Mouse (Mus musculus) limb, embryonic 15.5 days (tissue): ENCODE measurements around the gene Sema4d. TPM values are rescaled to one million over a fixed set of nuclear protein-coding genes. Genes with fewer than 3 reads are reported as not detected.

Experiments used
- ATAC-seq: fragments of 200-750 bp; cut with Nextera tagmentation; 2 replicates; pipeline ENCODE4 v1.8.0; 2017; ENCODE audit warnings: low read depth, moderate TSS enrichment; ENCODE audit not compliant: insufficient number of reproducible peaks, low FRiP score, low TSS enrichment
- H3K27ac ChIP-seq: fragments of 300-500 bp; sonication (generic); 2 replicates; pipeline ENCODE4 v1.5.1; 2015; ENCODE audit warnings: moderate library complexity, mild to moderate bottlenecking, inconsistent platforms
- H3K27me3 ChIP-seq: fragments of 300-500 bp; sonication (generic); 2 replicates; pipeline ENCODE4 v1.6.1; 2015; ENCODE audit warnings: inconsistent platforms
- H3K36me3 ChIP-seq: fragments of 300-500 bp; sonication (generic); 2 replicates; pipeline ENCODE4 v1.6.1; 2015; ENCODE audit warnings: inconsistent platforms
- H3K4me1 ChIP-seq: fragments of 300-500 bp; sonication (generic); 2 replicates; pipeline ENCODE4 v1.6.1; 2015; ENCODE audit warnings: inconsistent platforms
- H3K4me2 ChIP-seq: fragments of 300-500 bp; sonication (generic); 2 replicates; pipeline ENCODE4 v1.6.1; 2015; ENCODE audit warnings: mild to moderate bottlenecking, inconsistent platforms
- H3K4me3 ChIP-seq: fragments of 300-500 bp; sonication (generic); 2 replicates; pipeline ENCODE4 v1.5.1; 2015; ENCODE audit warnings: mild to moderate bottlenecking, inconsistent platforms
- H3K9ac ChIP-seq: fragments of 300-500 bp; sonication (generic); 2 replicates; pipeline ENCODE4 v1.6.1; 2015; ENCODE audit warnings: inconsistent platforms
- H3K9me3 ChIP-seq: fragments of 300-500 bp; sonication (generic); 2 replicates; pipeline ENCODE4 v1.6.1; 2016; ENCODE audit warnings: inconsistent platforms
- WGBS: fragments of 180-500 bp; shearing (Covaris S2); methylation state at CpG from one replicate; pipeline ENCODE4 v1.1.7; 2015; 5-methylcytosine and 5-hydroxymethylcytosine counted together
- polyA plus RNA-seq: library from polyadenylated mRNA; unstranded; fragments of >200 nt; fragmentation: Nextera tagmentation; extraction: Ambion mirVana; gene quantifications from 2 replicates; pipeline ENCODE4 v1.2.1, GENCODE M21; 2015

Sema4d gene
- polyA plus RNA-seq, 1 experiment from 2014 or later: 7.1 TPM

- WGBS: 68% methylated on average over 7 of the region's 7 CpGs
Observed at GRCm38 (mm10) chr13:51727364-51727763, 66.2 kb downstream of the Sema4d start.

GRCm38 (mm10) chr13:51725926-51726574 is 67.5 kb downstream of the Sema4d start:
- peaks cover 16% of the 10 kb centered on the region for H3K4me1 ChIP-seq
- H3K4me2 ChIP-seq: no peak overlapping the region
- no peaks in the 10 kb centered on the region for H3K27me3 ChIP-seq
- WGBS: 34% methylated on average over 8 of the region's 8 CpGs
- no peak overlapping the region for H3K27ac ChIP-seq
- no peak overlapping the region for H3K4me3 ChIP-seq
- 0 out of 2 replicates have a peak, but pooled peaks have one; percentile 25 for ATAC-seq
- H3K9ac ChIP-seq: no peak overlapping the region
- H3K36me3 ChIP-seq: no peaks in the 10 kb centered on the region
- H3K9me3 ChIP-seq: no peaks in the 10 kb centered on the region

More at GRCm38 (mm10) chr13:51727364-51727763, 66.2 kb downstream of the Sema4d start:
- H3K9me3 ChIP-seq: no peaks in the 10 kb centered on the region
- H3K36me3 ChIP-seq: no peaks in the 10 kb centered on the region
- ATAC-seq: no peak
- no peak overlapping the region for H3K27ac ChIP-seq
- no peak overlapping the region for H3K9ac ChIP-seq
- peaks cover 19% of the 10 kb centered on the region for H3K4me1 ChIP-seq
- H3K27me3 ChIP-seq: no peaks in the 10 kb centered on the region
- no peak overlapping the region for H3K4me3 ChIP-seq
- no peak overlapping the region for H3K4me2 ChIP-seq

GRCm38 (mm10) chr13:51725446-51725845 is 68.1 kb downstream of the Sema4d start:
- no peaks in the 10 kb centered on the region for H3K36me3 ChIP-seq
- no peaks in the 10 kb centered on the region for H3K27me3 ChIP-seq
- H3K4me3 ChIP-seq: no peak overlapping the region
- H3K27ac ChIP-seq: no peak overlapping the region
- ATAC-seq: no peak
- H3K4me2 ChIP-seq: no peak overlapping the region
- 69% methylated on average over 7 of the region's 7 CpGs for WGBS
- no peaks in the 10 kb centered on the region for H3K9me3 ChIP-seq
- peaks cover 15% of the 10 kb centered on the region for H3K4me1 ChIP-seq
- no peak overlapping the region for H3K9ac ChIP-seq

GRCm38 (mm10) chr13:51724566-51724965 is 69.0 kb downstream of the Sema4d start:
- Histone ChIP-seq H3K9ac (no peak overlapping the region), H3K4me1 (peaks cover 7% of the 10 kb centered on the region; the same call in 1 of the 2 replicates), H3K4me3 (no peak overlapping the region), H3K27me3 (no peaks in the 10 kb centered on the region), H3K27ac (no peak overlapping the region), H3K36me3 (peaks cover 3% of the 10 kb centered on the region; the same call in 1 of the 2 replicates), H3K4me2 (no peak overlapping the region), H3K9me3 (no peaks in the 10 kb centered on the region)
- 75% methylated on average over 6 of the region's 6 CpGs for WGBS
- no peak for ATAC-seq

DNA sequence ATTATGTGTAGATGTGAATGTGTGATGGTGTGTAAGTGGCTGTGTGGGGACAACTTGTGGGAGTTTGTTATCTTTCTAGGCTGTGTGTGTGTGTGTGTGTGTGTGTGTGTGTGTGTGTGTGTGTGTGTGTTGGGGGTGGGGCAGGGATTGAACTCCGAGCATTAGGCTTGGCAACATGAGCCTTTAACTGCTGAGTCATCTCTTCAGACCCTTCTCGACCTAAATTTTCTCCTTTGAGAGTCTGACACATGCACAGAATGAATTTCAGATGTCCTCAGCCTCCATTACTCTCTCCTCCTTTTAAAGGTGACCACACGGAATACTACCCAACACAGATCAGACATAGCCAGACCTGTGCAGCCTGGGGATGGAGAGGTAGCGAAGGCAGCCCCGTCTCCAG is 70.4 kb downstream of the Sema4d start:
- H3K4me1 ChIP-seq: peaks cover 7% of the 10 kb centered on the region; the same call in 1 of the 2 replicates
- H3K9ac ChIP-seq: no peak overlapping the region
- H3K4me3 ChIP-seq: no peak overlapping the region
- no peak overlapping the region for H3K4me2 ChIP-seq
- no peak overlapping the region for H3K27ac ChIP-seq
- no peaks in the 10 kb centered on the region for H3K9me3 ChIP-seq
- 63% methylated on average over 5 of the region's 5 CpGs for WGBS
- ATAC-seq: no peak
- peaks cover 3% of the 10 kb centered on the region; the same call in 1 of the 2 replicates for H3K36me3 ChIP-seq
- no peaks in the 10 kb centered on the region for H3K27me3 ChIP-seq

DNA sequence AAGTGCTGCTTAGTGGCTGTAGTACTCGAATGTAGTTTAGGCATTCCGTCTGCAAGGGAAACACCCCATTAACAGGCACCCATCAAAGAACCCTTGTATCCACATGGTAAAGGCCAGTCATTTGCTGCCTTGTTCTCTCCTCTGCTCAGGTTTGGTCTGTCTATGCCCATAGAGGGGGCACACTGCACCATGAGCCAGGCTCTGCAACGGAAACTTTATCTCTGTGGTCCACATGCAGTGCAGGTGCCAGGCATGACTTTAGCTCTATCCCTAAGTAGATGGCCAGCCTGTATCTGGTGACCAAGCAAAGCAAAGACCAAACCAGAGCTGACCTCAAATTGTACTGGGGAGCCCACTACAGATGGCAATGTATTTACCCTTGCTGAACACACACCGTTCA is 73.0 kb downstream of the Sema4d start:
- ATAC-seq: no peak
- Histone ChIP-seq H3K4me1 (no peaks in the 10 kb centered on the region), H3K9me3 (no peaks in the 10 kb centered on the region), H3K27me3 (no peaks in the 10 kb centered on the region), H3K9ac (no peak overlapping the region), H3K4me3 (no peak overlapping the region), H3K36me3 (peaks cover 3% of the 10 kb centered on the region; the same call in 1 of the 2 replicates), H3K4me2 (no peak overlapping the region), H3K27ac (no peak overlapping the region)
- 79% methylated on average over 4 of the region's 4 CpGs for WGBS

GRCm38 (mm10) chr13:51719256-51719655 is 74.3 kb downstream of the Sema4d start:
- no peak overlapping the region for H3K4me2 ChIP-seq
- H3K27ac ChIP-seq: no peak overlapping the region
- H3K4me3 ChIP-seq: no peak overlapping the region
- no peak overlapping the region for H3K9ac ChIP-seq
- H3K9me3 ChIP-seq: no peaks in the 10 kb centered on the region
- H3K4me1 ChIP-seq: no peaks in the 10 kb centered on the region
- WGBS: 87% methylated on average over 3 of the region's 3 CpGs
- H3K36me3 ChIP-seq: peaks cover 7% of the 10 kb centered on the region; the same call in 1 of the 2 replicates
- no peaks in the 10 kb centered on the region for H3K27me3 ChIP-seq
- ATAC-seq: no peak

DNA sequence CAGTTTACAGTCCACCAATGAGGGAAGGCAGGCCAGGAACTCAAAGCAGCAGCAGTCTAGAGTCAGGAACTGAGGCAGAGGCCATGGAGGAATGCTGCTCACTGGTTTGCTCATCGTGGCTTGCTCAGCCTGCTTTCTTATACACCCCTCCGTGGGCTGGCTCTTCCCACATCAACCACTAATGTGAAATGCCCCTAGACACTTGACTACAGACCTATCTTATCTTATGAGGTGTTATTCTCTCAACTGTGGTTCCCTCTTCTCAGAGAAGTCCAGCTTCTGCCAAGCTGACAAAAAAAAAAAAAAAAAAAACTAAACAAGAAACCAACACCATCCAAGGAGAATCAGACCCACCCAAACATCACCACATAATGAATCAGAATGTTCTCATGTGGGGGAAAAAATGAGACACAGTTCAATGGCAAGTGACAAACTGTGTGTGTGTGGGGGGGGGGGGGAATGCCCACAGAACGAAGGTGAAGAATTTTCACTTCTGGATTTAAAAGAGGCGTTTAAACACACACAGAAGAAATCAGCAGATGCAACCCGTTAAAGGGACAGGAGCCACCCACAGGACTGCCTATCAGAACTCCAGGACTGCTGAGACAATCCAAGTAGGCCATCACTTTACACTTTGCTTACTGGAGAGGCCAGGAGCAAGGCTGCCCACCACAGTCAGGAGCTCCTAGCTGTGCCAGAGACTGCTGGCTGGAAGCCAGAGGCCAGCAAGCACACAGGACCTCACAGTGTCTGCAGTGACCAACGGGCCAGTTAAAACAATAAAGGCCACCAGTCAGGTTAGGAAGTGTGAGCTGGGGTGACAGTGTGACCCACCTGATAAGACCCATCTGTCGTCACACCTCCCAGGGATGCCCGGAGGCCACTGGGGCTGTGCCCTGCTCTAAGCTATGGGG is 76.9 kb downstream of the Sema4d start:
- Histone ChIP-seq H3K36me3 (peaks cover 7% of the 10 kb centered on the region; the same call in 1 of the 2 replicates), H3K4me3 (no peak overlapping the region), H3K9ac (no peak overlapping the region), H3K4me1 (no peaks in the 10 kb centered on the region), H3K27me3 (no peaks in the 10 kb centered on the region), H3K9me3 (no peaks in the 10 kb centered on the region), H3K27ac (no peak overlapping the region), H3K4me2 (no peak overlapping the region)
- ATAC-seq: 0 out of 2 replicates have a peak, but pooled peaks have one; percentile 35
- WGBS: 64% methylated on average over 8 of the region's 8 CpGs

DNA sequence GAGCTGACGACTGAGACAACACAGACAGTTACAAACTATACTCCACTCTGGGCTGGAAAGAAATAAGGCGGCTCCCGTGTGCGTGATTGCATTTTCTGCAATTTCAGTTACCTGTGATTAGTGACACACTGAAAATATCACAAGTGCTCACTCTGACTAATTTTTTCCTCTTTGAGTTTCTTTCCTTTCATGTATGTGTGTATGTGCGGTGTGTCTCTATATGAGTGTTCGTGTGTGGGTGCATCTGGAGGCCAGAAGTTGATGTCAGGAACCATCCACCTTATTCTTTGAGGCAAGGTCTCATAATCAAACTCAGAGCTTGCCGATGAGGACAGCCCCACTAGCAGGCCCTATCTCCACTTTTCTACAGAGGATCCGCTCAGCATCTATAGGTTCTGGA is 81.5 kb downstream of the Sema4d start:
- H3K27ac ChIP-seq: no peak overlapping the region
- no peak overlapping the region for H3K9ac ChIP-seq
- H3K9me3 ChIP-seq: no peaks in the 10 kb centered on the region
- H3K4me1 ChIP-seq: peaks cover 8% of the 10 kb centered on the region; the same call in 1 of the 2 replicates
- ATAC-seq: no peak
- H3K27me3 ChIP-seq: no peaks in the 10 kb centered on the region
- H3K36me3 ChIP-seq: 0 out of 2 replicates have a peak, but pooled peaks cover 5% of the 10 kb centered on the region
- H3K4me3 ChIP-seq: no peak overlapping the region
- 87% methylated on average over 8 of the region's 8 CpGs for WGBS
- H3K4me2 ChIP-seq: no peak overlapping the region

DNA sequence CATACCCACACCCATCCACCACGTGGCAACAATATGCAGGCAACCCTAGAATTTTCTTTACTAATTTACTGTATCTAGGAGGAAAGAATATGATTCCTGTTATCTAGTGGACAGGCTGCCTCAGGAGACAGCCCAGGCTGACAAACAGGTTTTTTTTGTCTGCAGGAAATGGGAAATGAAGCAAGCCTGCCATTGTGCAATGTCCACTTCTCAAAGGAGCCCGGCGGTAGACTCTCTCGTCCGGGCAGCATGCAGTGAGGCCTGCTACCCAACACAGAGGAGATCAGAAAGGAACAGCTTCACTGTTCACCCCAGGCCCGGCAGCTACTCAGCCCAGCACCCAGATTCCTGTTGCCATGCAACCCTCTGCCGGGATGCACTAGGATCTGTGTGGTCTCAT is 82.8 kb downstream of the Sema4d start:
- no peak overlapping the region for H3K27ac ChIP-seq
- H3K9ac ChIP-seq: no peak overlapping the region
- H3K4me3 ChIP-seq: no peak overlapping the region
- no peaks in the 10 kb centered on the region for H3K9me3 ChIP-seq
- 62% methylated on average over 7 of the region's 7 CpGs for WGBS
- no peak for ATAC-seq
- 0 out of 2 replicates have a peak, but pooled peaks cover 5% of the 10 kb centered on the region for H3K36me3 ChIP-seq
- no peak overlapping the region for H3K4me2 ChIP-seq
- no peaks in the 10 kb centered on the region for H3K27me3 ChIP-seq
- peaks cover 8% of the 10 kb centered on the region; the same call in 1 of the 2 replicates for H3K4me1 ChIP-seq

DNA sequence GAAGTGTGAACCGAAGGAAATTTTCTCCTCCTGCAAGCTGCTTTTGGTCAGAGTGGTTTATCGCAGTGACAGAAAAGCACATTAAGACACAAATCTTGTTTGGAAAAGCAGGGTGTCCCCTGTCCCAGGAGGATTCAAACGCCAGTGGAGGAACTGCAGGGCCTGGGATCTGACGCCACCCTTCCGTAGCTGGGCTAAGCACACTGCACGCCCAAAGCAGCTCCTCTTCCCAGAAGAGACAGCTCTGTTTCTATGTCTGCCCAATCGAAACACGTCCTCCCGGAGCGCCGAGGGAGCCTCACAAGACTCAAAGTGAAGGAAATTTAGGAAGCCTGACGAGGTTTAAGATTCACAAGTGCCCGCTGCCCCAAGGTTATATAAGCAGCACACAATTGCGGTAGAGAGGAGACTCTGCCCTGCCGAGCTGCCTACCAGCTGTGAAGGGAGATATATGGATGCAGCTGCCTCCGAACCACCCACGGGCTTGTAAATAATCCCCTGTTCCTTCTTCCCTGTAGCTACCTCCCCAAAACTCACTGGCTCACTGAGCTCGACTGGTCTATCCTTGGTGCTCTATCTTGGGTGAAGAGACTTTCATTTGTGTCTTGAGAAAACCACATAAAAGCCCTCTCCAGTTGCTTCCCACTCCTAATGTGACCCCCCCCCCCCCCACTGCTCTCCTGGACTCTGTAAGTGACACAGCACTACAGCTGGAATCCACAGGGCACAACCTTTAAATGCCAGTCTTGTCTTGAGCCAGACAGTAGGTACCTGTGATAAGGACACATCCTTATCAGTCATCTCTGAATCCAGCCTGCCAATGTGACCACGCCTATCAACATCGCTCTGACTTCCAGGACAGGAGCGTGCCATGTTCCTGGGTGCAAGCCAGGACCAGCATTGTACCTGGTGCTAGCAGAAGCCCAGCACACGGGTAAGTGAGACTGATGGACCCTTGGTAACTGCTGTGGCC is 87.4 kb downstream of the Sema4d start:
- Histone ChIP-seq H3K27ac (no peak overlapping the region), H3K9ac (no peak overlapping the region), H3K4me2 (no peak overlapping the region), H3K36me3 (peaks cover 6% of the 10 kb centered on the region; the same call in 1 of the 2 replicates), H3K9me3 (no peaks in the 10 kb centered on the region), H3K4me3 (no peak overlapping the region), H3K4me1 (peaks cover 6% of the 10 kb centered on the region; the same call in 1 of the 2 replicates), H3K27me3 (no peaks in the 10 kb centered on the region)
- no peak for ATAC-seq
- 61% methylated on average over 22 of the region's 22 CpGs for WGBS
